Mouse (Mus musculus): ENCODE measurements around the gene Tmprss9.

- TF ChIP-seq GATA1 (IDR thresholded peaks at IDR 0.05; ENCODE audit: borderline replicate concordance, low read length), result no peak
- no peak for TF ChIP-seq FLI1 (IDR thresholded peaks at IDR 0.05; ENCODE audit: low read length)
These were observed 13.8 kb upstream of the Tmprss9 start for GRCm38 (mm10) chr10:80857848-80858247.

Measured in megakaryocyte, embryonic 14.5 days (primary cell).